Mouse (Mus musculus): ENCODE measurements around the gene Cym.

The Cym gene

DNA sequence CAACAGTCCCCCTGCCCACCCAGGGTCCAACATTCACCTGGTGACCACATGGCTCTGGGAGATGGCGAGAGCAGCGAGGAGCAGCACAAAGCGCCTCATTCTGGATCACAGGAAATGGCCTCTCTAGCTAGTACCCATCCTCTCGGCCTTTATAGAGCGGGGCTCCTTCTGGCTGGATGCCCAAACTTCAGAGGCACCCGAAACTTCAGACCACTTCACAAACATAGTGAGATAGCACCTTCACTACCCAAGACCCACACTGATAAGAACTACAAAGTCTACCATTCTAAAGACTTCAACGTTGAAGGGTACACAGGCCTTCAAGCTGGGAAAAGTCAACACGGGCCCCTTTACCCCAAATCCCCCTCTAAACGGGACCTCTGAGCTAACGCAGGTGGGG, at the start of gene Cym:
Gene Cym, minus strand, starts transcription at position 125 of the 400 bp plus-strand sequence.
- no peak for DNase-seq (ENCODE audit: low spot score in 2 of 2)

- no peak for DNase-seq (ENCODE audit: low spot score in 2 of 2)
Observed at GRCm38 (mm10) chr3:107266814-107267345, 45.3 kb upstream of the Cym start.

- DNase-seq (ENCODE audit: low spot score in 2 of 2) = no peak
Observed at GRCm38 (mm10) chr3:107261851-107262165, 40.3 kb upstream of the Cym start.

GRCm38 (mm10) chr3:107260956-107261850, 39.7 kb upstream of the Cym start:
- DNase-seq (ENCODE audit: low spot score in 2 of 2) = no peak

- DNase-seq (ENCODE audit: low spot score in 2 of 2) = no peak
Observed at GRCm38 (mm10) chr3:107257924-107258323, 36.4 kb upstream of the Cym start.

DNA sequence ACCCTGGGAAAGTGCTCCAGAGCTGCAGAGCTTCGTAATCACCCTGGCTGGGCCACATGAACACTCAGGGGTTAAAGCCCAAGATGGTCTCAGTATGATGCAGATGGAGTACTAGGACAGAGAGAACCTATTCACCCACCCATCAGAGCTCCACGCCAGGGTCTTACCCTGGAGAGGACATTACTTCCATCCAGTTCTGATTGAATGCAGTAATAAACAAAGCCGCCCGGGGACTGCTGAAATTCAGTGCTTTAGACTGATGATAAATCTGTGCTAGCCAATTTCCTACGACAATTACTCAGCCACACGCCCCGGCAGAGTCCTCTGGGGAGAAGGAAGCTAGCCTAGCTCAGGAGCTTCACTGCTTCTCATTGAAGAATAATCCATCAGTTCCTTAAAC, 35.2 kb upstream of the Cym start:
- no peak for DNase-seq (ENCODE audit: low spot score in 2 of 2)

DNA sequence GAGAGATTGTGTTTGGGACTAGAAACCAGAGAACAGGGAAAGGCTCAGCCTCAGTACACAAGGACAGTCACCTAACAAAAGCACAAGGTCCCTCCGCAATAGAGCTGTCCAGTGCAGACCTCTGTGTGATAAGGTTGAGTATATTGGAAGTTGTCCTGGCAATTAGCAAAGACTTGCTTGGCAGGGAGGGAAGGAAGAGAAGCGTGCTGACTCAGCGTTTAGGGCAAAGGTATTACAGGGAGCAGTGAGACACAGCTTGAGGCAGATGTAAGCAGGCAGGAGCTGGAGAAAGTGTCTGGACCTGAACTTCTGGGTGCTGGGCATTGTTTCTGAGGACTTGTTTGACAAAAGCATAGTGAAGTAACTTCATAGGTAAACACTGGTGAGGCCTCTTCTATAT, 34.5 kb upstream of the Cym start:
- DNase-seq (ENCODE audit: low spot score in 2 of 2) = no peak

GRCm38 (mm10) chr3:107253925-107254324, 32.4 kb upstream of the Cym start:
- no peak for DNase-seq (ENCODE audit: low spot score in 2 of 2)

DNA sequence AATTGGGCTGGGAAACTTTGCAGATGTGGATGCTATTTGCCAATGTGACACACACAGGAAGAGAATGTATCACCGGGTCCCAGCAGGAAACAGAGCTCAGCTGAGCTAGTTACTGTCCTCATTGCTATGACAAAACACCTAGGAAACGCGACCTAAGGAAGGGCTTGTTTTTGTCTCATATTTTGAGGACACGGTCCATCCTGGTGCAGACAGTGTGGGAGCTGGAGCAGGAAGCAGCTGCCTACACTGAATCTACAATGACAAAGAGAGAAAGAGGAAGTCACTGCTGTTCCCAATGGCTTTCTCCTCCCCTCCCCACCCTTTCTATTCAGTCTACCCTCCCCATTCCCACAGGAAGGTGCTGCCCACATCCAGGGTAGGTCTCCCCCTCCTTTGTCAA, 30.5 kb upstream of the Cym start:
- no peak for DNase-seq (ENCODE audit: low spot score in 2 of 2)

- no peak for DNase-seq (ENCODE audit: low spot score in 2 of 2)
Observed at GRCm38 (mm10) chr3:107250320-107250719, 28.8 kb upstream of the Cym start.

DNA sequence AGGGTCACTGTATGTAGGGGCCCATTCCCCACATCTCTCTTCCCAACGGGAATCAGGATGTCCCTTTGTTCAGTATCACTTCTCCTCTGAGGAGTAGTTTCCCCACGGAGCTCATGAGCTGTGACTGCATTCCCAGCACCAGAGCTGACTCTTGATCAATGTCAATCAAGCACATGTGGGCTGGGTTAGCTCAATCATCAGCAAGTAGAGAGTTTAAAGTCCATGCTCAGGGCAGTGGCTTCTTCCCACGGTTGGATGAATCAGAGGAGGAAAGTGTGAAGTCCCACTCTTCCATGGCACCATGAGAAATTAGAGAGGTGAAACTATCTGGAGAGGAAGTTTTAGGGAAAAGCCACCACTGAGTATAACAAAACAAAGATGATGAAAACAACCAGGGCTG, 27.5 kb upstream of the Cym start:
- DNase-seq (ENCODE audit: low spot score in 2 of 2) = no peak

DNA sequence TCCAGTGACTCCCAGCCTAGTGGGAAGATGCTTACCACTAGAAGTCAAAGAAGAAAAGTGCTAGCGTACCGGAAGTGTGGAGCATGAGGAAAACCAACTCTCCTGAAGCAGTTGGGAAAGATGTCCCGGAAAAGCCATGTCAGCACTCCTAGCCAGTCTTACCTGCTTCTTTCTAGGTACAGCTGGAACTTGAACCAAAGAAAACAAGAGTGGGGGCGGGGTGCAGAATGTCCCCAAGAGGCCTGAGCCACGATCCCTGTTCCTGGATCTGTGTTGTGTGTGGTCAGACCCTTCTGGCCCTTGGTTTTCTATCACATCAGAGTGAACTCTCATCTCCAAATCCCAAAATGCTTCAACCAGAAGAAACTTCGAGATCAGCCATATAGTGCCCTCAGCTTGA, 25.3 kb upstream of the Cym start:
- no peak for DNase-seq (ENCODE audit: low spot score in 2 of 2)

DNA sequence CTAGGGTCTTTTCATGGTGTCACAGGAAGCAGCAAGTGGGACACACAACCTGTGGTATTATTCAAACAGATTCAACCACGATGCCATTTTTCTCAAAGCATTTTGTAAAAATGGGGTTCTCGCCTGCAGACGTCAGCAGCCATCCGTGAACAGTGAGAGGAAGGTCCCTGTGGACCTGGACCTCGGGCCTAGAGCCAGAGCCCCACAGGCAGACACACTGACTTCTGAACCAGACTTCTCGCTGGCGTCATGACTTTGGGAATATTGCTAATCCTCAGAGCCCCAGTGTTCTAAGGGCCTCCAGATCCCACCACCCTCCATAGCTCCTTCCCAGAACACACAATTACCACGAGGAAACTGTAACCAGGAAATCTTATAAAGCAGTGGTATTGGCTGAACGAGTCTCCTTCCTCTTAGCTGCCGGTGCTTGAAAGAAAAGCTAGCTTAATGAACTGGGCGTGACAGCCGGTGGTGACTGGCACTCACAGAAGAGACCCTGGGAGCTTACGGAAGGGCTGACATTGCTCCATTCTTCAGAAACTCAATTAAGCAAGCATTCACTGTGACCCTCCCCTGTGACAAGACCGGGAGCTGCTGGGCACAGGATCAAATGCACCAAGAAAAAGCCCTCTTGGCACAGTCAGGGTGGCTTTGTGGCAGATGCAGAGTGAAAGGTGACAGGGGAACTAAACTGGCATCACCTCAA, 20.0 kb upstream of the Cym start:
- DNase-seq (ENCODE audit: low spot score in 2 of 2) = no peak

GRCm38 (mm10) chr3:107239607-107240006, 18.1 kb upstream of the Cym start, which contains the start of gene Prok1:
Gene Prok1 (minus strand): TSS chr3:107239707.
- no peak for DNase-seq (ENCODE audit: low spot score in 2 of 2)

GRCm38 (mm10) chr3:107238471-107238980, 17.0 kb upstream of the Cym start:
- DNase-seq (ENCODE audit: low spot score in 2 of 2) = no peak

DNA sequence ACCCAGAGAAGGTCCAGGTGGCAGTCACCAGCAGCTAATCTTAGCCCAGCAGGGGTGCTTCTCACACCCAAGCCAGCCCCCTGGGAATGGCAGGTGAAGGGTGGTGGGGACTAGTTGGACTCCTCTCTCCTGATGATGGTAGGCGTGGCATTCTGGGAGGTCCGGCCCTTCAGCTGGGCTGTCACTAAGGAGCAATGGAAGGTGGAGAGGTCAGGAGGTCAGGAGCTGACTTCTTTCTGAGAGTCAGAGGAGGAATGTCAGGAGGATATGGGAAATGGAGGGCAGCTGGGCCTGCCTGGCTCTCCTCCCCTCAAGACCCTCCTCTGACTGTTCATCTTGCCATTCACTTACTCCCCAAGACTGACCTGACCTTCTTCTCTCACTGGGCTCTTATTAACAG, 16.5 kb upstream of the Cym start:
- no peak for DNase-seq (ENCODE audit: low spot score in 2 of 2)

GRCm38 (mm10) chr3:107233945-107234344, 12.4 kb upstream of the Cym start:
- DNase-seq (ENCODE audit: low spot score in 2 of 2) = no peak

DNA sequence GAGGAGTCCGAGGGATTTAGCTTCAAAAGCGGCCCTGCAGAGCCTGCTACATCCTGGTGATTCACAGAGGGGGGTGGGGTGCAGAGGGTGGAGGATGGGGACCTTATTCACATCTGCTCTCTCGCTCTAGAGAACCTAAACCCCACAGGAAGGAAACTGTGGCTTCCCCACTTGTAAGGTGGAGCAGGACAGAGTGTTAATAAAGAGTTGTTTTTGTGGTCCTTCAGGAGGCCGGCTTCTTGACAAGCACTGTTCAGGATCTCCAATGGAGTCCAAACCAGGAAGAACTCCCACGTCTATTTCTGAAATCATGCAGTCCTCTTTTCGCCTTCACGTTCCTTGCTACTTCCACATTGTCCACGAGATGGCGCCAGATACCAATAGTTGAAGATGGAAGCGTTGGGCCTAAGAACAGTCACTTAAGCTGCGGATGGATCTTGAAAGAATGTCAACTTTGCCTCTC, 11.8 kb upstream of the Cym start:
- peak; percentile 32 to 69 for DNase-seq (ENCODE audit: low spot score in 2 of 2)

GRCm38 (mm10) chr3:107231202-107231601, 9.7 kb upstream of the Cym start:
- no peak for DNase-seq (ENCODE audit: low spot score in 2 of 2)

DNA sequence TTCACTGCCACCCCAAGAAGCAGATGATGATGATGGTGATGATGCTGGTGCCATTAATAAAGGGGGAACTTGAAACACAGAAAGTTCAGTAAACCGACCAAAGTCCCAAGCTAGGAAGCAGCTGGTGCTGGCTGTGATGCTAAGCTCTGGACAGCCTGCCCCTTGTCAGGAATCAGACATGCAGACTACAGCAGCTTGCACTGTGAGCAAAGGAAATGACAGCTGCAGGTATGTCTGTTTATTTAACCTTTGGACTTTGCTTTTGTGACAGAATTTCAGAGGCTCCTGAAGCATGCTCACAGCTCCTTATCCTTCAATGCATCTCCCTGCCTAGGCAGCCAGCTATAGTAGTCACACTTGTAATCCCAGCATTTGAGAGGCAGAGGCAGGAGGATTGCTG, 9.0 kb upstream of the Cym start, which contains the start of gene A630076J17Rik:
Gene A630076J17Rik, plus strand, starts transcription at position 88 of the 400 bp plus-strand sequence.
- no peak for DNase-seq (ENCODE audit: low spot score in 2 of 2)

DNA sequence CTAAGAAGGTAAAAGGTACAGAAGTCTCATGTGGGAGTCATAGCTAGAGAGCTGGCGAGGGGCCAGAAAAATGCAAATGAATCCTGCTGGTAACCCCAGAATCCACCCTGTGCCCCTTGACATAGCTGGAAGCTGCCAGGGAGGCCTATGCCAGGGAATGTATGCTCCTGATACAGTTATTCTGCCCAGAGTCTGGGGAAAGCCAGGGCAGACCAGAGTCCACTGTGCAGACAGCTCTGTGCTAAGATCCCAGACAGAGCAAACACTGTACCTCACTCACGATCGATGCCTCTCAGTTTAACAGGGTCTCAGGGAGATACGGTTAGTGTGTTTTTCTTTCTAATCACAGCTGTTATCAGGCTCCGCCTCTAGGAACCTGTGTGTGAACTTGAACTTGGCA, 8.3 kb upstream of the Cym start:
- no peak for DNase-seq (ENCODE audit: low spot score in 2 of 2)

DNA sequence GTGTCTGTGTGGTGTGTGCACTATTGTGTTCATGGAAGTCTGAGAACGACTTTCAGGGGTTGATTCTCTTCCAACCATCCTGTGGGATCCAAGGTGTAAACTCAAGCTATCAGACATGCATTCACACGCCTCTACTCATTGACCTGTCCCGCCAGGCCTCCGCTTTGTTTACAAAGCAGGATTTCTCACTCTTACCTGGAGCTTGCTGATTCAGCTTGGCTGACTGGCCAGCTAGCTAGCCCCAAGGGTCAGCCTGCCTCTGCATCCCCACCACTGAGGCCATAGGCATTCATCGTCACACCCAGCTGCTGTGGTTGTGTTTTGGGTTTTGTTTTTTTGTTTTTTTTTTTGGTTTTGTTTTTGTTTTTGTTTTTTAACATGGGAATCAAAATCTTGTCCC, 7.7 kb upstream of the Cym start:
- no peak for DNase-seq (ENCODE audit: low spot score in 2 of 2)

DNA sequence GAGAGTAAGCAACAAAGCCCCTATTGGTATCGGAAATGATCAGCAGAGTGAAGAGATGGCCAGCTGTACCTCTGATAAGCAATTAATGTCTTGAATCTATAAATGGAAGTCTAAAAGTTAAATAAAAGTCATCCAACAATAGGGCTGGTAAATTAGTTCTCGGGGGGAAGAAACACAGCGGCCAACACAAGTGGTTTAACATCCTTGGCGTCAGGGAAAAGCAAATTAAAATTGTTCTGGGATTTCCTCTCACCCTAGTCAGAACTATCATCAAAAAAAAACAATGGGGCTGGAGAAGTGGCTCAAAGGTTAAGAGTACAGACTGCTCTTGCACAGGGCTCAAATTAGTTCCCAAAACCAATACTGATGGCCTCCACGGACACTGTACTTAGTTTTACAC, 4.3 kb upstream of the Cym start:
- no peak for DNase-seq (ENCODE audit: low spot score in 2 of 2)

Measured in spleen, postnatal 14 days (tissue).